Mouse (Mus musculus) midbrain, embryonic 11.5 days (tissue): ENCODE data around the gene Emx1. TPM values are rescaled to one million over a fixed set of nuclear protein-coding genes. Genes with fewer than 3 reads are reported as not detected.

ENCODE experiments used
- ATAC-seq: fragments of 200-750 bp; cut with Nextera tagmentation; 2 replicates; pipeline ENCODE4 v1.8.0; 2017; ENCODE audit warnings: moderate TSS enrichment, moderate library complexity; ENCODE audit not compliant: low FRiP score
- DNase-seq: peaks from one replicate; pipeline ENCODE4 v3.0.0; 2015; ENCODE audit warnings: low spot score; ENCODE audit errors: missing footprints
- H3K27ac ChIP-seq: fragments of 300-500 bp; sonication (generic); 2 replicates; pipeline ENCODE4 v1.5.1; 2014; ENCODE audit warnings: low read depth, low read length
- H3K27me3 ChIP-seq: fragments of 300-500 bp; sonication (generic); 2 replicates; pipeline ENCODE4 v1.6.1; 2014; ENCODE audit warnings: mild to moderate bottlenecking, low read length, moderate library complexity, mixed read lengths; ENCODE audit not compliant: control insufficient read depth, insufficient read depth
- H3K36me3 ChIP-seq: fragments of 300-500 bp; sonication (generic); 2 replicates; pipeline ENCODE4 v1.6.1; 2014; ENCODE audit warnings: mild to moderate bottlenecking, low read length, moderate library complexity, mixed read lengths; ENCODE audit not compliant: control insufficient read depth, insufficient read depth
- H3K4me1 ChIP-seq: fragments of 300-500 bp; sonication (generic); 2 replicates; pipeline ENCODE4 v1.6.1; 2014; ENCODE audit warnings: low read length; ENCODE audit not compliant: control insufficient read depth, insufficient read depth
- H3K4me2 ChIP-seq: fragments of 300-500 bp; sonication (generic); 2 replicates; pipeline ENCODE4 v1.6.1; 2014; ENCODE audit warnings: mild to moderate bottlenecking, moderate library complexity
- H3K4me3 ChIP-seq: fragments of 300-500 bp; sonication (generic); 2 replicates; pipeline ENCODE4 v1.5.1; 2014; ENCODE audit warnings: low read depth, low read length
- H3K9ac ChIP-seq: fragments of 300-500 bp; sonication (generic); 2 replicates; pipeline ENCODE4 v1.6.1; 2014; ENCODE audit warnings: low read length
- H3K9me3 ChIP-seq: fragments of 300-500 bp; sonication (generic); 2 replicates; pipeline ENCODE4 v1.6.1; 2016; ENCODE audit warnings: low read length; ENCODE audit not compliant: control insufficient read depth
- WGBS: fragments of 180-500 bp; shearing (Covaris S2); extraction: QIAGEN DNeasy Blood & Tissue Kit; methylation state at CpG from one replicate; pipeline ENCODE4 v1.1.7; 2014; 5-methylcytosine and 5-hydroxymethylcytosine counted together
- polyA plus RNA-seq: library from polyadenylated mRNA; unstranded; fragments of >200 nt; fragmentation: Nextera tagmentation; extraction: Ambion mirVana; gene quantifications from 2 replicates; pipeline ENCODE4 v1.2.1, GENCODE M21; 2014

The Emx1 gene
- polyA plus RNA-seq, 1 experiment from 2014 or later = 3.6 TPM

DNA sequence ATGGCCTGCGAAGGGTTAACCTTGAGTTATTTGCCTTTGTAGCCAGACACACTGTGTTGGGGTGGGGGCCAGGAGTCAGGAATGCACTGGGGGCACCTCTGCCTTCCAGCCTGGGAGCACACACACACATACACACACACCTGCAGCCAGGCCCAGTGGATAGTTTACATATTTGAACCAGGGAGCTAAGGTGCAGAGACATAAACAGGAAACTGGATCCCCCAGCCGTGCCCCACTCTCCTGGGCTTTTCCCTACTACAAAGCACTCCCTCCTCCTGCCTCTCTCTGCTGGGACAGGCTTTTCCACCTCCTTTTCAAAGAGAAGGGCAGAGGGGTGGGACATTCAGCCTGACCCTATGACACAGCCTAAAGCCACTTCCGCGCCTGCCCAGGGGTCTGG, 33.7 kb downstream of the Emx1 start:
- no peak overlapping the region for H3K27ac ChIP-seq
- no peaks in the 10 kb centered on the region for H3K36me3 ChIP-seq
- no peak overlapping the region for H3K4me2 ChIP-seq
- H3K4me1 ChIP-seq = peaks cover 14% of the 10 kb centered on the region
- DNase-seq (peak; percentile 87), ATAC-seq (no peak)
- H3K4me3 ChIP-seq = no peak overlapping the region
- H3K9ac ChIP-seq = no peak overlapping the region
- WGBS = 30% methylated on average over 4 of the region's 4 CpGs
- H3K27me3 ChIP-seq = no peaks in the 10 kb centered on the region
- H3K9me3 ChIP-seq = no peaks in the 10 kb centered on the region

DNA sequence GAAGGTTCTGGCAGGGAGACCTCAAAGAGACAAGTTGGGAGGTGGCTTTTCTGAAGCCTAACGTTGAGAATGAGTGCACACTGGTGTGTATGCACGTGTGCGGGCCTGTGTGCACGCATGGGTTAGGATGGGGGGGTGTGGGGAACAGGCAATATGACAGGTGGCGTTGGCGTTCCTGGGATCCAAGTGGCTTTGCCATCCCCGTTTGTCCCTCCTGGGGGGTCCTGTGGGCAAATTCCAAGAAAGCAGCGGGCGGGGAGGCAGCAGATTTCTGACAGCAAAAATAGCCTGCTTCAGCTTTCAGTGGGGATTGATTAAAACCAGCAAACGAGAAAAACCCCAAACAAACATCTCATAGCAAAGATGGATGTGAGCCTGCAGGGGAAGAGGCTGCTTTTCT, 35.3 kb downstream of the Emx1 start:
- no peaks in the 10 kb centered on the region for H3K36me3 ChIP-seq
- H3K4me3 ChIP-seq = no peak overlapping the region
- no peak overlapping the region for H3K27ac ChIP-seq
- H3K27me3 ChIP-seq = no peaks in the 10 kb centered on the region
- ATAC-seq (no peak), DNase-seq (no peak)
- H3K9ac ChIP-seq = no peak overlapping the region
- no peak overlapping the region for H3K4me2 ChIP-seq
- H3K9me3 ChIP-seq = no peaks in the 10 kb centered on the region
- WGBS = 74% methylated on average over 10 of the region's 10 CpGs
- peaks cover 14% of the 10 kb centered on the region for H3K4me1 ChIP-seq

DNA sequence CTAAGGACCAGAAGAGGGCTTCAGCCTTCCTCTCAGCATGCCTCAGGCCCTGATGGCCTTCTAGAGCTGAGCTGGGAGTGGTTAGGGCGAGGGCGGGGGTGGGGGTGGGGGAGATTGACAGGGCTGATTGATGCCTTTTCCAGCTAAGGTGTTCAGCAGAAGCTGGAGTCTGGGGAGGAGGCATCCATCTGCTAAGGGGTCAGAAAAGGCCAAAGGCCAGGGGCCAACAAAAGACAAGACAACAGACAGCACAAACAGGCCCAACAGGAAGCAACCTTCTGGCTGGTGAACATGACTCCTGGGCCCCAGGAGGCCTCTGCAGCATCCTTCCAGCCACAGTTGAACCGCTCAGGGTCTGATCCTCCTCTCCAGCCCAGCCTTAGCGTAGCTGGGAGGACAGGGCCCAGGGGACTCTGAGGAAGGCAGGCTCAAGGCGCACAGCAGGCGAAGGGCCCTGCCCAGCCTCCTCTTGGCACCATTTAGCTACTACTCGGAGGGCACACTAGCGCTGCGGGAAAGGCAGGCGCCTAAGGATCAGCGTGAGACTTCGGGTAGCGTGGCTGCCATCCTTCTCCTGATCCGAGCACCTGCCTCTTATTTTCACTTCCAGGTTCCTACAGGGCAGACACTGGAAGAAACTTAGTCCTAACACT, 36.4 kb downstream of the Emx1 start:
- ATAC-seq = no peak
- Histone ChIP-seq H3K9me3 (no peaks in the 10 kb centered on the region), H3K4me3 (no peak overlapping the region), H3K36me3 (no peaks in the 10 kb centered on the region), H3K4me2 (no peak overlapping the region), H3K27ac (no peak overlapping the region), H3K4me1 (peaks cover 14% of the 10 kb centered on the region), H3K9ac (no peak overlapping the region), H3K27me3 (no peaks in the 10 kb centered on the region)
- no peak for DNase-seq
- WGBS = 30% methylated on average over 14 of the region's 14 CpGs

- WGBS = 25% methylated on average over 15 of the region's 15 CpGs
- Histone ChIP-seq H3K4me2 (no peak overlapping the region), H3K36me3 (no peaks in the 10 kb centered on the region), H3K27ac (no peak overlapping the region), H3K9ac (no peak overlapping the region), H3K4me3 (no peak overlapping the region), H3K27me3 (no peaks in the 10 kb centered on the region), H3K9me3 (no peaks in the 10 kb centered on the region), H3K4me1 (peaks cover 8% of the 10 kb centered on the region)
- DNase-seq = no peak
- ATAC-seq = no peak
Measured at GRCm38 (mm10) chr6:85224442-85224891, 37.2 kb downstream of the Emx1 start.

DNA sequence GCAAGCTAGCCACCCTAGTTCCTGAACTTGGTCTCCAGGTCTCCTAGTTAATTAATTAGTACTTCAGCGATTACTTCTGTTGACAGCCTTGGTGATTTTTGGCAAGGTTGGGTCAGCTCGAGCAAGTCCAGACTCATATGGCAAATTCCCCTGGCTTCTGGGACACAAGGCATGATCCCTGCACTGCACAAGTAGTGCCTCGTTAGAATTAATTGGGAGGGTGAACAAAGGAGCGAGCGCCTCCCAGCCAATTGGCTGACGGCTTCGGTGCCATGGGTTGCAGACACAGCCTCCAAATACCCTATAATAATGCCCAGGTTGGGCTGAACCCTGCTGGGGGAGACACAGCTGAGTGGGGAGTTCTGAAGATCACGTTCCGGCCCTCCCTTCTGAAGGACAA, 39.3 kb downstream of the Emx1 start:
- no peak overlapping the region for H3K27ac ChIP-seq
- DNase-seq (no peak), ATAC-seq (no peak)
- H3K4me2 ChIP-seq = no peak overlapping the region
- 89% methylated on average over 9 of the region's 9 CpGs for WGBS
- no peak overlapping the region for H3K9ac ChIP-seq
- no peaks in the 10 kb centered on the region for H3K27me3 ChIP-seq
- no peak overlapping the region for H3K4me3 ChIP-seq
- H3K9me3 ChIP-seq = no peaks in the 10 kb centered on the region
- H3K4me1 ChIP-seq = peaks cover 7% of the 10 kb centered on the region
- H3K36me3 ChIP-seq = no peaks in the 10 kb centered on the region

DNA sequence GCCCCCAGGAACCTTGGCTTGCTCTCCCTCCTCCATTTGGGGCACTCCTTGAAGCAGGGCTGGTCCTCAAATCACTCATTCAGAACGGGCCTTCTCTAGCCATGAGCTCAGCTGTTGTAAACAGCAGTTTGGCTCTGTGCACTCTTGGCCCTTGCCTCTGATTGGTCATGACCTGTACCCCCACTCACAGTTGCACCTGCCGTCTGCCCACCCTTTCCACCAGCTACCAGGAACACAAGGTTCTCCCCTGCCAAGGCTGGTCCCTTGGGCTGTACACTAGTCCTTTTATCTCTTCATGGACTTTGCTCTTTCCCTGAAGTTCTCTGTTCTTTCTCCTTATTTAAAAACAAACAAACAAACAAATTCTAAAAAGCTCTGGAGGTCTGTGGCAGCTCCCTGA, 40.3 kb downstream of the Emx1 start:
- Histone ChIP-seq H3K9ac (no peak overlapping the region), H3K4me3 (no peak overlapping the region), H3K27me3 (no peaks in the 10 kb centered on the region), H3K4me2 (no peak overlapping the region), H3K36me3 (no peaks in the 10 kb centered on the region), H3K9me3 (no peaks in the 10 kb centered on the region), H3K4me1 (peaks cover 14% of the 10 kb centered on the region), H3K27ac (no peak overlapping the region)
- DNase-seq (no peak), ATAC-seq (no peak)
- 81% methylated on average over 2 of the region's 2 CpGs for WGBS

DNA sequence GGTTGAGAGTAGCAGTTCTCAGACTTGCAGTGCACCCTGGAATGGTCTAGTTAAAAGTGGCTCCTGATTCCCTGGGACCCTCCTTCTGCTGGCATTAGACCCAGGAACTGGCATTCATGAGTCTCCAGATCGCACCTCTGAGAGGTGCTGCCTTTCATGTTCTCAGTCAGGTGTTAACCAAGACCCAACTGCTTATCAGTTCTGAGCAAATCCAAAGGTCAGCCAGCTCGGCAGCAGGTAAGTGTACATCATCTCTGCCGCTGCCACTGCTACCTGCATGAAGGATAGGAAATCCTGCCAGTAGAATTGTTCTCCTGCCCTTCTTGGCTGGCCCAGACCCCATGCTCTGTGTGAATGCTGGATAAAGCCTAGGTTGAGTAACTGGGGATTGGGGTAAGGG, 43.5 kb downstream of the Emx1 start:
- H3K4me2 ChIP-seq = no peak overlapping the region
- H3K27me3 ChIP-seq = no peaks in the 10 kb centered on the region

GRCm38 (mm10) chr6:85231469-85231868, 44.2 kb downstream of the Emx1 start:
- H3K4me3 ChIP-seq = no peak overlapping the region
- H3K9me3 ChIP-seq = no peaks in the 10 kb centered on the region
- H3K4me2 ChIP-seq = no peak overlapping the region
- H3K9ac ChIP-seq = no peak overlapping the region
- H3K4me1 ChIP-seq = peaks cover 13% of the 10 kb centered on the region
- no peak overlapping the region for H3K27ac ChIP-seq
- no peak for DNase-seq
- ATAC-seq = peak; percentile 33; the same call in 1 of the 2 replicates
- no peaks in the 10 kb centered on the region for H3K36me3 ChIP-seq
- H3K27me3 ChIP-seq = no peaks in the 10 kb centered on the region
- WGBS = 19% methylated on average over 6 of the region's 6 CpGs

More for the DNA sequence above, 43.5 kb downstream of the Emx1 start:
- no peak overlapping the region for H3K4me3 ChIP-seq
- no peaks in the 10 kb centered on the region for H3K9me3 ChIP-seq
- ATAC-seq (no peak), DNase-seq (no peak)
- 84% methylated on average over 3 of the region's 3 CpGs for WGBS
- H3K9ac ChIP-seq = no peak overlapping the region
- H3K4me1 ChIP-seq = peaks cover 13% of the 10 kb centered on the region
- H3K27ac ChIP-seq = no peak overlapping the region
- H3K36me3 ChIP-seq = no peaks in the 10 kb centered on the region

GRCm38 (mm10) chr6:85232045-85232444, 44.8 kb downstream of the Emx1 start:
- peaks cover 13% of the 10 kb centered on the region for H3K4me1 ChIP-seq
- ATAC-seq (no peak), DNase-seq (no peak)
- H3K4me3 ChIP-seq = no peak overlapping the region
- 31% methylated on average over 4 of the region's 4 CpGs for WGBS
- no peak overlapping the region for H3K4me2 ChIP-seq
- H3K27ac ChIP-seq = no peak overlapping the region
- H3K36me3 ChIP-seq = no peaks in the 10 kb centered on the region
- H3K9me3 ChIP-seq = no peaks in the 10 kb centered on the region
- no peaks in the 10 kb centered on the region for H3K27me3 ChIP-seq
- H3K9ac ChIP-seq = no peak overlapping the region
